Mouse (Mus musculus): ENCODE measurements around the gene Abcc12.

The Abcc12 gene

DNA sequence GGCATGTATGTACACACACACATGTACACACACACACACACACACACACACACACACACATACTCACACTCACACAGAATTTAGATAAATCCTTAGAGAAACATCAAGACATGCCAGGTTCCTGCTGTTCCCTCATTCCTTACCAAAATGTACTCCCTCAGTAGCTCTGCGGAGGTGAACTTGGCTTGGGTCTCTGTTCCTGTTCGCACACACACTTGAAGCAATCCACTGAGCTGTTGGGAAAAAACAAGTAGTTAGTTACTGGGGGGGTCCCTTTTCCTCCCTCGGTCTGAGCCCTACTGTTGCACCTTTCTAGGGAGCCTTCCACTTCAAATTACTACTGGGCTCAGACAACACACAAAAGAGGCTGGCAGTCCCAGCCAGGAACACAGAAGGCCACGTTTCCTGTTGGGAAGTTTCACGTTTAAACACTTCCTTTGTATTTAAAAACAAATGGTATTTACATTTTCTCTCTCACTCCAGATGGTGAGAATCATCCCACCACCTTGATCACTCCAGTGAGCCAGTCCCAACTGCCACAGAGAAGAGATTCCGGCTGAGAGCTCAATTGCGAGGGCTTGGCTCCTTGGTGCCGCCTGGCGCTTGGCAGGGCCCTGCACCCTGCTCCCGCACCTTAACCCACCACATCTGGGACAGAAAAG is 68.2 kb downstream of the Abcc12 start:
- no peak for DNase-seq (ENCODE audit: low spot score)

GRCm38 (mm10) chr8:86501341-86501740 is 79.1 kb downstream of the Abcc12 start:
- no peak for DNase-seq (ENCODE audit: low spot score)

DNA sequence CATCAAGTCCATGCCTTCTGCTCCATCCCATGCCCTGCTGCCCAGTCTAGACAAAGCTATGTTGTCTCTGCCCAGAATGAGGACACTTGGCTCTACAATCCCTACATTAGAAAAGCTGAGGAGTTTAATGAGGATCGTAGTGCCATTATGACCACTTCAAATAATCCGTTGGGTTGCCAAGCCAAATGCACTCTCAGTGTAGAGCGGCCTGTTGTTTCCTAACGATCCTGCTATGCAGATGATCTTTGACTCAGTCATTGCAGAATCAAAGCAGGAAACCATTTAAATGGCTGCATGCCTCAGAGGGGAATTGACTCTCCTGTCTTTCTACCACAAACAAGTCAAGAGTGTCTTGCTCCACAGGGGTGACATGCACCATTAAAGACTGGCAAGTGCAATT is 85.4 kb downstream of the Abcc12 start:
- no peak for DNase-seq (ENCODE audit: low spot score)

DNA sequence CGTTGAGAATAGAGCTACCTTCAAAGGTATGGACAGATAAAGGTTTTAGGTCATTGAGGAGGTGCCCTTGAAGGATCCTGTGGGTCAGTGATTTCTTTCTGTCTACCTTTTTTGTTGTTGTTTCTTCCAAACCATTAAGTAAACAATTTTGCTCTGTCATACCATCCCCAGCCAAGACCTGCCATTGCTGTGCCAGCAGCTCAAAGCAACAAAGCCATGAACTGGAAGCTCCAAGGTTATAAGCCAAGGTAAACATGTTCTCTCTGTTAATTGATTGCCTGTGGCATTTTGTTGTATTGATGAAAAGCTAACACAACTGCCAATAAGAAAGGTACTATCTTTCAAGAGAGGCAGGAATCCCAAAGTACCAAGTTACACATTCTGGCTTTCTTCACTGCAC is 86.6 kb downstream of the Abcc12 start:
- no peak for DNase-seq (ENCODE audit: low spot score)

DNA sequence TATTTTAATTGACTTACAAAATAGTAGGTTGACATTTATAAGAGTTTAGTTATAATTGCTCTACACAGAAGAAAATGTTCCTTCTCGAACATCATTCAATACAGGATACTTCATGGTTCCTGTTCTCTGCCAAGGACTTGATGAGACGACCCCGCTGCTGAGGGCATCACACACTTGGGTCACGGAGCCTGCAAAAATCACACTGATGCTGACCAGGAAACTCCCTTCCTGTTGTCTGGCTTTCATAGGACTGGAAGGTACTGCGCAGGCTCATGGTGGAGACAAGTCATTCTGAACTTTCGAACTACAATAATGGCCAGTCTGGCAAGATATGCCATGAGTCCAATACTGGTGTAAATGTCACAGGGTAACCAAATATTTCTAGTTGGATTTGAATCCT is 95.1 kb downstream of the Abcc12 start:
- DNase-seq (ENCODE audit: low spot score), result no peak

DNA sequence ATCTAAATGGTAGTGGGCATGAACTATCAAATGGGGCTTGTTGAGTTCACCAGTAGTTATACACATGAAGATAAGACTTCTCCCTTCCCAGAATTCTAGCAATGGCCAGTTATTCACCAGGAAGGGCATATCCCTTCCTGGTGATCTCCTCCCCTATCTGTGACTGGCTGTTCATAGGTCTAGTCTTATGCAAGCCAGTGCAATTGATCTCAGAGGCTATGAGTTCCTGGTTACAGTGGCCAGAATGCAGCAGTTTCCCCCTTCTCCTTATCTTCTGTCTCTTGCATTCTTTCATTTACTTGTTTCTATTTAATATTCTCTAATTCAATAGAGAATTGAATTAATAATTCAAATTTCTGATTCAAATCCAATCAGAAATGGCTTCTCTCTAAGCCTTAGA is 96.2 kb downstream of the Abcc12 start:
- no peak for DNase-seq (ENCODE audit: low spot score)

- no peak for DNase-seq (ENCODE audit: low spot score)
Observed at GRCm38 (mm10) chr8:86482116-86482515, 98.4 kb downstream of the Abcc12 start.

DNA sequence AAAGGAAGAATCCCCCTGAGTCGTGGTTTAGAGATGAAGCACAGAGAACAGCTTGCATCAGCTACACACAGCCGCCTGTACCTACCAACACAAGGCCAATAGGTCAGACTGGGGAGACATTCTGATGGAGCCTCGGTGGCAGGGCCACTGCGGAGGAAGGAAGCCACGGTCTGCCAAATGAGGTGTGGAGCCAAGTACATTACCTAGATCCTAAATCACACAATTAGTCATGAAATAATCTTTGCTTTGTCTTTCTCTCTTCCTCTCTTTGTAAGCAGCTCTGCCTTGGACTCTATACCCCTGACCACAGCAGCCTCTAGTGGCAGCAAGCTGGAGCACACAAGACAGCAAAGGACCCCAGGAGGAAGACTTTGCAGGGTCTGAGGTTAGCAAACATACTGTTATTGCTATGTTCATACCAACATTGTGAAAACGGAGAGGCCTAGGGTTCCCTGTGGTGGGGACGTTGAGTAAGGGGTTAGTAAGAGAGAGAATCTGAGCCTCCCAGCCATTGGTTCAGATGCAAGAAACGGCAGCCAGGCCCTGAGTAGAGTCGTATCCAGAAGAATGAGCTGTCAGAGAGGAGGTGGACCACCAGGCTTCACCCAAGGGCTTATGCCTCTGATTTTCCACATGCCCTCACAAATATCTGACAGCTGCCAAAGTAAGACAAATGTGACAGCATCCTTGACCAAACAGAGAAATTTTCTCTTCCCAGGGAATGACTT is 104.6 kb downstream of the Abcc12 start:
- no peak for DNase-seq (ENCODE audit: low spot score)

DNA sequence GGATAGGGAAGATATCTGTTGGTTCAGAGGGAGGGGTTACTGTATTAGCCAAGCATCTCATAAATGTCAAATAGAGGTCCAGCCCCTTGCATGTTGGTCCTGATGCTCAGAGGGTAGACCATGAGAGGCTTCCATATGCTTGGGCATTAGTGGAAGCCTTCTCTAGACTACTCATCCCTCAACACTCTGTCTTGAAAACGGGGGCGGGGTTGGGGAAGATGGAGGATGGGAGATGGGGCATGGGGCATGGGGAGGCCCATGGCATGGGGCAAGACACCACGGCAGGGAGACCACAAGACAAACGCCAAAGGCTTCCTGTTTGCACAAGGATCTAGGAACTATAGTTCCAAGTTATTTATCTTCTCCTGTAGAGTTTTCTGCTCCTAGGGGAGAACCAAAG is 106.0 kb downstream of the Abcc12 start:
- no peak for DNase-seq (ENCODE audit: low spot score)

DNA sequence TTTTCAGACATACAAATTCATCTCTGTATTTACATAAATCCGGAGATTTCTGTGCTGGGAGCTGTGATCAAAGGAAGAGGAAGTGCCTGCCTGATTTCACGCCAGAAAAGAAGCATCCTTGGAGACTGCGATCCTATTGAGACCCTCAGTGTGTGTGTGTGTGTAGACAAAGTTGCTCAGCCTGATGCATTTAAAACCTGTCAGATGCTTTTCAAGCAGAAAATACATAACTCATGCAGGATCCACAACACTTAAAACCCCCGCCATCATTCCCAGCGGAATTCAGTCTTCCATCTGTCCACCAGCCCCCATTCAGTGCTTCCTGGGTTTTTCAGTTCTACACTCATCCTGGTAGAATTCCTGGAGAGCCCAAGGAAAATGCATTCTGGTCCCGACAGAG is 107.4 kb downstream of the Abcc12 start:
- no peak for DNase-seq (ENCODE audit: low spot score)

DNA sequence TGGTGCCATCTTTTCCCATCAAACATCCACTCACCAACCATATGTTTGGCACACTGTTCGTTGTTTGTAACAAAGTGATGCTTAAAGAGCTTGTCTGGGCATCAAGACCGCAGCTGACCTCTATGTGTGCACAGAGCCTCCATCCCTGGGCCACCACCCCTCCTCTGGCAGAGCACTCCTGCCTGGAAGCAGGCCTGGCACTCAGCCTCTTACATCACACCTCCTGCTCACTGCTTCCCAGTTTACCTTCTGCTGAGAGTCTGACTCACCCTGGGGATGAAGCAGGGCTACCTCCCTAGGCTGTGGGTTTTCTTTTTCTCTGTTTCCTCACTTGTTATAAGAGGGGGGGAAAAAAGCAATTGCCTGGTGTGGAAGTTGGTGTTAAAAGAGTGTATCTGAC is 109.8 kb downstream of the Abcc12 start:
- no peak for DNase-seq (ENCODE audit: low spot score)

DNA sequence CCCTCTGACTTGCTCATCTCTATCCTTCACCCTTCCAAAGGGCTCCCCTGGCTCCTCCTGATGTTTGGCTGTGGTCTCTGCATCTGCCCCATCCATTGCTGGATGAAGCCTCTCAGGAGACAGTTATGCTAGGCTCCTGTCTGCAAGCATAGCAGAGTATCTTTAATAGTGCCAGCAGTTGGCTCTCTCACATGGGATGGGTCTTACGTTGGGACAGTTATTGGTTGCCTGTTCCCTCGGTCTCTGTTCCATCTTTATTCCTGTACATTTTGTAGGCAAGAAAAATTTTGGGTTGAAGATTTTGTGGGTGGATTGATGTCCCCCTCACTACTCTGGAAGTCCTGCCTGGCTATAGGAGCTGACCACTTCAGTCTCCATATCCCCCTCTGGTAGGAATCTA is 117.3 kb downstream of the Abcc12 start:
- DNase-seq (ENCODE audit: low spot score), result no peak

- DNase-seq (ENCODE audit: low spot score), result no peak
Observed at GRCm38 (mm10) chr8:86460372-86460771, 120.1 kb downstream of the Abcc12 start.

GRCm38 (mm10) chr8:86453697-86454480 is 126.6 kb downstream of the Abcc12 start:
- DNase-seq (ENCODE audit: low spot score), result no peak

- DNase-seq (ENCODE audit: low spot score), result no peak
Observed at GRCm38 (mm10) chr8:86449870-86450515, 130.5 kb downstream of the Abcc12 start.

DNA sequence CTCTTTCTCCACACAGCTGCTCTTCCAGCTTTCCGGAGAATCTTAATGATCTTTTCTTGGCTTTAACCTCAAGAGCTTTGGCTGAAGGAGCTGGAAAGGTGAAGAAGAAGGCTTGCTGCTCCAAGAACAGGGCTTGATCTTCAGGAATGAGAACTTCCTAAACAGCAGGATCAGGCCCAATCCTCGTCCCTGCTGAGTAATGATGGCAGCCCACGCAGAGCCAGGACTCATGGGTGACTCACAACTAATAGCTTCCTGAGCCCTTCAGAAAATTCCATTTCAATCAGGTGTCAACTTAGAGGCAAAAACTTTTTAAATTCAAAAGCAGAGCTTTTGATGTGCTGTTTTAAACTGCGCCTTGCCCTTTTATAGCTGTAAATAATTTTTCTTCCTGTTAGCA is 135.0 kb downstream of the Abcc12 start:
- no peak for DNase-seq (ENCODE audit: low spot score)

GRCm38 (mm10) chr8:86443744-86444143 is 136.7 kb downstream of the Abcc12 start:
- no peak for DNase-seq (ENCODE audit: low spot score)

DNA sequence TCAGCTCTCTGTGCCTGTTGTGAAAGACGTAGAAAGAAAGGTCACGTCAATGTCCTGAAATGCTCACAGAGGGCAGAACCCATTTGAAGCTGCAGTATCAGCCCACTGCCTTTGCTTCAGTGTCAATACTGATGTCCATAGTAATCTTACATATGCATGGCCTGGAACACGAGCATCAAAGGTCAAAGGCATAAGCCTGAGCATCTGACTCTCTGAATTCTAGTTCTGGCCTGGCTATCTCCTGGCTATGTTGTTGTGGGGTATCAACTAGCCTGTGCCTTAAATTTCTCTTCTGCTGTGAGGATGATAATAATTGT is 141.5 kb downstream of the Abcc12 start:
- no peak for DNase-seq (ENCODE audit: low spot score)

DNA sequence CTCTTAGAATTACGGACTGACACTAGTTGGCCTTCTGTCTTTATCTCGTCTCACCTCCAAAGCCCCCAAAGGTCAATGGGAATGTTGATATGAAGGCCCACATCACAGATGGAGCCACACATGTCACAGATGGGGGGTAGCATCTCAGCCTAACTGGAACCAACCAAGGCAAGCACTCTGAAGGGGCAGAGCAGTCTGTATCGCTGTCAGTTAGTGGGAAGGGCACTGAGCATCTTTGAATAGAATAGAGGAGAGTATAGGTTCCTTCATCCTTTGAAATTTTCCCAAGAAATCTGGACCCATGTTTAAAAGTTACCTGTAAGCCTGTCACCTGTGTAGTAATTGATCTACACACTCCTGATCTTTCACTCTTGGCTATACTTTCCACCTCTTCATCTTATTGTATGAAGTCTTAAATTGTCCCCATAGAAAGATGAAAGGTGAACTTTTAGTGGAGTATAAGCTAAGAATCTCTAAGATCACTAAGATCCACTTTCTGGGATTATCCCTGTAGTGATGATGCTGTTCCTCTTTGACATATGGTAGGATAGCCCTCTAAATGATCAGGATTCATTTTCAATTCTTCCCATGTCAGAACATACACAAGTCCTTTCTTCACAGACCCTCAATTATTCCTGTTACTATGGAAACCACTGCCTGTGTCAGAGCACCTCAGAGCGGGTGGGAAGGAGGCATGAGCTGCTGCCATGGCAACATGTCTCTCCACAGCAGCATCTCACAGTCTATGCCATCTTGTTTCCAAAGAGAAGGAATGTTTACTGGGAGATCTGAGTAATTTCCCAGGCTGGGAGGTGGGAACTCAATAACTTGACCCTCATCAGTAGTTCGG is 142.1 kb downstream of the Abcc12 start:
- DNase-seq (ENCODE audit: low spot score), result no peak

- DNase-seq (ENCODE audit: low spot score), result no peak
Observed at GRCm38 (mm10) chr8:86437418-86437817, 143.1 kb downstream of the Abcc12 start.

Data from urinary bladder, postnatal 10 days (tissue).